ENCODE assay signal across 21 mouse cellular contexts in genomic region chr8:127343115-127343514, GRCm38 (mm10).
DNase-seq lines count a peak whose midpoint lies in the region; ATAC-seq lines count a peak whose summit lies in the region.
"Had no signal": no experiment of that assay in that cellular context is flagged by ENCODE, and none has a peak within 500 bp of the region (broad histone marks: within the 10 kb centered on the region; RNA-seq: fewer than 3 reads in every experiment).

No protein-coding gene starts in this region.

- H3K9me3 ChIP-seq in midbrain, embryonic 16.5 days (replicated peaks; ENCODE audit: control insufficient read depth, low read length, poor library complexity, severe bottlenecking) = no peaks in the 10 kb centered on the region
- no peaks in the 10 kb centered on the region for H3K9me3 ChIP-seq in midbrain, embryonic 14.5 days (ENCODE audit: control insufficient read depth, low read length)
- H3K9me3 ChIP-seq: embryonic facial prominence, embryonic 10.5 days; embryonic facial prominence, embryonic 12.5 days; forebrain, embryonic 13.5 days; forebrain, embryonic 15.5 days had no signal

- H3K4me3 ChIP-seq in midbrain, embryonic 16.5 days (ENCODE audit: low read depth, low read length) = no peak overlapping the region
- no peak overlapping the region for H3K4me3 ChIP-seq in midbrain, embryonic 14.5 days (replicated peaks; ENCODE audit: low read depth, low read length)
- H3K4me3 ChIP-seq: embryonic facial prominence, embryonic 10.5 days; embryonic facial prominence, embryonic 12.5 days; forebrain, embryonic 13.5 days; forebrain, embryonic 15.5 days had no signal

- H3K4me2 ChIP-seq in midbrain, embryonic 16.5 days (ENCODE audit: low read length) = no peak overlapping the region
- H3K4me2 ChIP-seq in midbrain, embryonic 14.5 days (ENCODE audit: low read length) = no peak overlapping the region
- H3K4me2 ChIP-seq: embryonic facial prominence, embryonic 12.5 days; forebrain, embryonic 13.5 days; forebrain, embryonic 15.5 days had no signal

- peak overlapping the region; percentile 7; the same call in 1 of the 2 replicates for H3K27ac ChIP-seq in midbrain, embryonic 16.5 days (ENCODE audit: low read length)
- no peak overlapping the region for H3K27ac ChIP-seq in midbrain, embryonic 14.5 days (replicated peaks; ENCODE audit: low read depth, low read length)
- H3K27ac ChIP-seq: embryonic facial prominence, embryonic 10.5 days; embryonic facial prominence, embryonic 12.5 days; forebrain, embryonic 13.5 days; forebrain, embryonic 15.5 days had no signal

- H3K4me1 ChIP-seq in midbrain, embryonic 16.5 days (ENCODE audit: control insufficient read depth, insufficient read depth, low read length) = no peaks in the 10 kb centered on the region; the same call in 1 of the 2 replicates
- H3K4me1 ChIP-seq in midbrain, embryonic 14.5 days (ENCODE audit: control insufficient read depth, insufficient read depth, low read length) = 0 out of 2 replicates have a peak, but pooled peaks cover 5% of the 10 kb centered on the region
- H3K4me1 ChIP-seq: forebrain, embryonic 15.5 days had no signal

- 38% methylated on average over 2 of the region's 2 CpGs for WGBS in midbrain, embryonic 16.5 days
- 33% methylated on average over 2 of the region's 2 CpGs for WGBS in midbrain, embryonic 14.5 days

- DNase-seq in heart, adult 11 months = peak; percentile 34
- no peak for DNase-seq in heart, adult 8-10 months (ENCODE audit: low spot score)
- DNase-seq in midbrain, embryonic 14.5 days = no peak
- DNase-seq in R1 (ENCODE audit: low read depth, low spot score) = peak; percentile 84
- peak; percentile 22 for DNase-seq in yolk sac, embryonic 10.5 days (ENCODE audit: low spot score)
- no peak for DNase-seq in B cell, adult 2 months
- DNase-seq in cerebellum, adult 11-12 months = no peak
- DNase-seq: adrenal gland, adult 2 months; adrenal gland, postnatal 10 days; adrenal gland, postnatal 25 days; cerebellum, adult 11 months; cerebellum, adult 2 months; cerebellum, adult 9-10 months; cerebellum, postnatal 10 days; cerebellum, postnatal 25 days; forebrain, postnatal 0 days had no signal

- no peaks in the 10 kb centered on the region for H3K27me3 ChIP-seq in midbrain, embryonic 16.5 days (ENCODE audit: control insufficient read depth, insufficient read depth, low read depth, low read length)
- H3K27me3 ChIP-seq in midbrain, embryonic 14.5 days (ENCODE audit: control insufficient read depth, insufficient read depth, low read length) = no peaks in the 10 kb centered on the region
- H3K27me3 ChIP-seq: embryonic facial prominence, embryonic 12.5 days; forebrain, embryonic 13.5 days; forebrain, embryonic 15.5 days had no signal

- no peak overlapping the region for H3K9ac ChIP-seq in midbrain, embryonic 16.5 days (ENCODE audit: low read depth, low read length)
- H3K9ac ChIP-seq in midbrain, embryonic 14.5 days (replicated peaks; ENCODE audit: low read length) = no peak overlapping the region
- H3K9ac ChIP-seq: embryonic facial prominence, embryonic 12.5 days; forebrain, embryonic 13.5 days; forebrain, embryonic 15.5 days; forebrain, postnatal 0 days had no signal

- no peaks in the 10 kb centered on the region for H3K36me3 ChIP-seq in midbrain, embryonic 16.5 days (ENCODE audit: control insufficient read depth, insufficient read depth, low read length)
- no peaks in the 10 kb centered on the region for H3K36me3 ChIP-seq in midbrain, embryonic 14.5 days (ENCODE audit: control insufficient read depth, insufficient read depth, low read length)
- H3K36me3 ChIP-seq: embryonic facial prominence, embryonic 12.5 days; forebrain, embryonic 15.5 days had no signal

- ATAC-seq in midbrain, embryonic 16.5 days = no peak
- ATAC-seq in midbrain, embryonic 14.5 days (ENCODE audit: low FRiP score, low TSS enrichment) = no peak
- ATAC-seq: forebrain, embryonic 13.5 days; forebrain, embryonic 15.5 days; forebrain, postnatal 0 days had no signal

Comparison
In these comparisons a context has a peak if more than half of its experiments do, and no peak if none do; other contexts are left out.
1. DNase-seq: peak in heart, adult 11 months (single experiment), R1 (single experiment) and yolk sac, embryonic 10.5 days (single experiment); none in heart, adult 8-10 months (single experiment), midbrain, embryonic 14.5 days (single experiment), B cell, adult 2 months (0 of 2) and cerebellum, adult 11-12 months (single experiment).